Mouse (Mus musculus) thymus, adult 2 months (tissue): ENCODE data around the gene H2-DMb1. TPM values are rescaled to one million over a fixed set of nuclear protein-coding genes. Genes with fewer than 3 reads are reported as not detected.

Experiments
- DNase-seq: peaks from one replicate; pipeline ENCODE4 v3.0.0; 2021
- H3K27ac ChIP-seq: fragments of 200-500 bp; 2 replicates; pipeline ENCODE4 v1.5.1; 2012; ENCODE audit warnings: low read length, control low read depth; ENCODE audit not compliant: control insufficient read depth, insufficient read depth
- H3K27me3 ChIP-seq: fragments of 200-500 bp; 2 replicates; pipeline ENCODE4 v1.6.1; 2012; ENCODE audit warnings: mild to moderate bottlenecking, low read length, moderate library complexity, mixed read lengths; ENCODE audit not compliant: control insufficient read depth, insufficient read depth
- H3K36me3 ChIP-seq: fragments of 200-500 bp; 2 replicates; pipeline ENCODE4 v1.6.1; 2012; ENCODE audit warnings: mild to moderate bottlenecking, low read length, moderate library complexity; ENCODE audit not compliant: control insufficient read depth, insufficient read depth
- H3K4me1 ChIP-seq: fragments of 200-500 bp; replicated peaks from 2 replicates; pipeline ENCODE4 v1.6.1; 2012; ENCODE audit warnings: low read length; ENCODE audit not compliant: control insufficient read depth, insufficient read depth
- H3K4me3 ChIP-seq: fragments of 200-500 bp; 2 replicates; pipeline ENCODE4 v1.5.1; 2012; ENCODE audit warnings: mild to moderate bottlenecking, low read length, control low read depth, moderate library complexity; ENCODE audit not compliant: control insufficient read depth, insufficient read depth
- CTCF ChIP-seq: fragments of 200-500 bp; IDR thresholded peaks from 2 replicates; pipeline ENCODE4 v1.5.1; 2012; ENCODE audit warnings: mild to moderate bottlenecking, control low read depth, low read length, moderate library complexity, borderline replicate concordance; ENCODE audit not compliant: control insufficient read depth, poor library complexity, insufficient read depth; ENCODE audit errors: extremely low read depth
- POLR2A ChIP-seq: fragments of 200-500 bp; IDR thresholded peaks from 2 replicates; pipeline ENCODE4 v1.6.1; 2012; ENCODE audit warnings: mild to moderate bottlenecking, low read length, control low read depth, moderate library complexity; ENCODE audit not compliant: control insufficient read depth, poor library complexity, insufficient read depth; ENCODE audit errors: extremely low read depth
- WGBS: fragments of 180-500 bp; shearing (Covaris S2); methylation state at CpG from one replicate; pipeline ENCODE4 v1.1.7; 2018; 5-methylcytosine and 5-hydroxymethylcytosine counted together
- polyA plus RNA-seq: library from polyadenylated mRNA; depleted of rRNA; stranded (reverse); fragments of >200 nt; gene quantifications from 2 replicates; pipeline ENCODE4 v1.2.3, GENCODE M21; 2012

Gene H2-DMb1
- polyA plus RNA-seq, 1 experiment: 197 TPM

- no peaks in the 10 kb centered on the region for H3K36me3 ChIP-seq
- TF ChIP-seq CTCF: no peak; the same call in 1 of the 2 replicates
- TF ChIP-seq POLR2A: peak; percentile 70
- H3K4me3 ChIP-seq: peak within 1 kb of the TSS; percentile 71
- WGBS: under 1% methylated on average over 73 of the region's 75 CpGs
- H3K4me1 ChIP-seq: peaks cover 17% of the 10 kb centered on the region
- H3K27ac ChIP-seq: peak within 1 kb of the TSS; percentile 98
- H3K27me3 ChIP-seq: no peaks in the 10 kb centered on the region
- peak; percentile 98 for DNase-seq
These were observed 30.5 kb upstream of the H2-DMb1 start, which contains the start of gene Brd2 for GRCm38 (mm10) chr17:34122188-34122984. Gene Brd2 (minus strand): TSS chr17:34122634.

- WGBS: under 1% methylated on average over 7 of the region's 7 CpGs
- no peak for TF ChIP-seq CTCF
- TF ChIP-seq POLR2A: no peak
- Histone ChIP-seq H3K4me3 (peak overlapping the region; percentile 71; the same call in 1 of the 2 replicates), H3K36me3 (no peaks in the 10 kb centered on the region), H3K27ac (peak overlapping the region; percentile 83; the same call in 1 of the 2 replicates), H3K4me1 (peaks cover 23% of the 10 kb centered on the region), H3K27me3 (no peaks in the 10 kb centered on the region)
- DNase-seq: no peak
These were observed 29.8 kb upstream of the H2-DMb1 start for GRCm38 (mm10) chr17:34123111-34123510.

DNA sequence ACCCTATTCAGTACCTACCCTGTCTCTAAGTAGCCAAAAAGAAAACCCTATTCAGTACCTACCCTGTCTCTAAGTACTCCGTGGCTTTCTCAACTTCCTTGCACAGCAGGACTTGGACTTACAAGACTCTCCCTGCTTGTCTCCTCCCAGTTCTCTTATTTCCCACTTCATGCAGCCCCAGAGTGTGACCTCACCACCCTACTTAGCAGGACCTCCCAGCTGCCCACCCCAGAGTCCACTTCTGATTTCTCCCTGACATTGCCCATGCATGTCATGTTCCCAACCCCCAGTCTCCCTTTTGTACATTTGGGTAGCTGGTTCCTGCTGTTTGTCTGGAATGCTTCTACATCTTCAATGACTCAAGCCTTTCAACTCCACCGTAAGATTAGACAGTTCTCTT is 29.4 kb upstream of the H2-DMb1 start:
- TF ChIP-seq CTCF (no peak), POLR2A (no peak)
- Histone ChIP-seq H3K36me3 (no peaks in the 10 kb centered on the region), H3K27ac (peak overlapping the region; percentile 67), H3K27me3 (no peaks in the 10 kb centered on the region), H3K4me3 (peak overlapping the region; percentile 37), H3K4me1 (peaks cover 26% of the 10 kb centered on the region)
- no peak for DNase-seq
- 13% methylated on average over 2 of the region's 2 CpGs for WGBS

GRCm38 (mm10) chr17:34124649-34125048 is 28.2 kb upstream of the H2-DMb1 start:
- 43% methylated on average over 6 of the region's 6 CpGs for WGBS
- DNase-seq: no peak

DNA sequence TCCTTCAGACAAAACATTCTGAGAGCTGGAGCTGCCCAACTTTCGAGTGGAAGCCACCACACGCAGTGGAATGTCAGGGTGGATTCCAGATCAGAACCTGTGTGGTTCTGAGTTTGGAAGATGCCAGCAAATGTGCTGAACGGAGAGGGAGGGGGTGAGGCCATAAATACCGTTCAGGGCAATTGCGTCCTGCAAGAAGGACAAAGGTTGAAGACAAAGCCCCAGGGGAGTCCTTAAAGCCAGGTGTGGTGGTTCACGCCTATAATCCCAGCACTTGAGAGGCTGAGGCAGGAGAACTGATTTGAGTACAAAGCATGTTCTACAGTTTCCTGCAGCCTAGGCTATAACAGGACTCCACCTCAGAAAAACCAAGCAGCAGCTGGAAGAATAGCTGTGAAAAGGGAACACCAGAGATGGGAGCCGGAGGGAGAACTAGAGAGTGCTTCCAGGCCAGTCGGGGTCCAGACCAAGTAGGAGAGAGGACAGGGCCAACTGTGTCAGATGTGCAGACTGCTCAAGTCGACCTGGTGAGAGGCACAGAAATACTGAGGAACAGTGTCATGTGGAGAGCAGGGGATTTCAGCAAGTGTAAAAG is 25.9 kb upstream of the H2-DMb1 start:
- no peaks in the 10 kb centered on the region for H3K36me3 ChIP-seq
- DNase-seq: no peak
- peak overlapping the region; percentile 39; the same call in 1 of the 2 replicates for H3K27ac ChIP-seq
- peaks cover 50% of the 10 kb centered on the region for H3K4me1 ChIP-seq
- TF ChIP-seq CTCF: no peak
- no peak overlapping the region for H3K4me3 ChIP-seq
- 79% methylated on average over 9 of the region's 9 CpGs for WGBS
- no peaks in the 10 kb centered on the region for H3K27me3 ChIP-seq

More at GRCm38 (mm10) chr17:34124649-34125048, 28.2 kb upstream of the H2-DMb1 start:
- Histone ChIP-seq H3K27me3 (no peaks in the 10 kb centered on the region), H3K4me3 (no peak overlapping the region), H3K4me1 (peaks cover 37% of the 10 kb centered on the region), H3K27ac (no peak overlapping the region), H3K36me3 (no peaks in the 10 kb centered on the region)
- no peak for TF ChIP-seq CTCF
- TF ChIP-seq POLR2A: no peak

DNA sequence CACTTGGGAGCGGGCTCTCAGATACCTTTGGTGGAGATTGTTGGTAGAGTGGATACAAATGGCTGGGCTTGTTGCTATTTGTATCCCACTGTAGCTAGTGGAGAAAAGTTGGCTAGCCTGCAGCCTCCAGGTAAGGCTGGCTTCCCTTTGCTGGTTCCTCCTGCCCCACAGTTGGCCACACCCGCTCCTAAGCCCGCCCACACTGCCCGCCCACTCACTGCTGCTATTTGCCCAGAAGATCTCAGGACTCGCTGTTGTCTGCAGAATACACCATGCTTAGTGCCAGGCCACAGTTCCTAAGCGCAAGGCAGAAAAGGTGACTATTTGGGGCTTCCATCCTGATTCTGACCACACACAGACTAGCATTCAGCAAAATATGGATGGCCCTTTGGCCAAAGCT is 25.4 kb upstream of the H2-DMb1 start:
- WGBS: 23% methylated on average over 6 of the region's 6 CpGs
- Histone ChIP-seq H3K27ac (peak overlapping the region; percentile 39; the same call in 1 of the 2 replicates), H3K4me1 (peaks cover 50% of the 10 kb centered on the region), H3K27me3 (no peaks in the 10 kb centered on the region), H3K36me3 (no peaks in the 10 kb centered on the region), H3K4me3 (no peak overlapping the region)
- TF ChIP-seq POLR2A (no peak), CTCF (no peak)
- DNase-seq: peak; percentile 64
